Mouse (Mus musculus) heart, adult 18-20 months (tissue): Measurements from ENCODE around the gene Atp5g2. TPM values are rescaled to one million over a fixed set of nuclear protein-coding genes. Genes with fewer than 3 reads are reported as not detected.
A peak's percentile ranks its signal among the peaks of the same experiment; 100 is the strongest.
"Not testable (repeated sequence)": the region's sequence is repeated elsewhere in the genome, so short reads cannot be mapped to it uniquely, and the experiment has no call there.

Experiments
- DNase-seq, 2 experiments: peaks; one replicate each; pipeline ENCODE4 v3.0.0; 2021 to 2022; ENCODE audit warnings: mixed read lengths in 1 of 2
- total RNA-seq, 2 experiments: library from RNA; stranded (reverse); gene quantifications; 2 replicates each; pipeline ENCODE4 v1.2.3; 2021

Gene Atp5g2
- total RNA-seq, 2 experiments from 2014 or later: 28.4 to 50.6 TPM

DNA sequence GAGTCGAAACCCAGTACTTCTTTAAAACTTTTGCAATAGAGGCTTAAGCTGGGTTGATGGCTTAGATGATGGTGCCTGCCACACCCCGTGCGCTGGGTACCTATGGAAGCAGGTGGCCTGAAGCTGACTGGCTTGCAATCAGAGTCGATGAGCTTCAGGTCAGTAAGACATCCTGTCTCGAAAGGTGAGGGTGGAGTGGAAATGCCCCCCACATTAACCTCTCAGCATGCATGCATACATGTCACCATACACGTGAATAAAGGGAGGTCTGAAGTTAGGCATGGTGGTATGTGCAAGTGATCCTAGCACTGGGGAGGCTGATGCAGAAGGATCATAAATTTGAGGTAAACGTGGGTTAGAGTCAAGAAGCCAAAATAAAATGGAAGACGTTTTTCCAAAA lies 2.6 kb downstream of the Atp5g2 start:
- DNase-seq: no peak

DNA sequence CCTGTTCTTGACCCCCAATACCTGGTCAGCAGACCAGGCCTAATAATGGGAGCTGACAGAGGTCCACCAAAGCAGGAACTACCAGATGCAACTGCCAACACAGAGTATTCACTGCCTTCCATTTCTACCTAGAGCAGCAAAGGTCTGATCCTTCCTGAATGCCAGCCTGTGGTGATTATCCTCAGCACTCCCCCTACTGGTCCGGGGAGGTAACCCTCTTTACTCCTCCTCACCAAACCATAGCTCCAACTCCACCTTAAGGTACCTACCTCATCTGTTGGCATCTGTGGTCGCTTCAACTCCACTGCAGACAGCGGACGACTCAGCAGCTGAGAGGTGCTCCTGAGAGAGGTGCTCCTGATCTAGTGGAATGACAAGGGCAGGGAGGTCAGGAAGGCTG lies 6.7 kb downstream of the Atp5g2 start:
- DNase-seq: peak; percentile 48 to 79

DNA sequence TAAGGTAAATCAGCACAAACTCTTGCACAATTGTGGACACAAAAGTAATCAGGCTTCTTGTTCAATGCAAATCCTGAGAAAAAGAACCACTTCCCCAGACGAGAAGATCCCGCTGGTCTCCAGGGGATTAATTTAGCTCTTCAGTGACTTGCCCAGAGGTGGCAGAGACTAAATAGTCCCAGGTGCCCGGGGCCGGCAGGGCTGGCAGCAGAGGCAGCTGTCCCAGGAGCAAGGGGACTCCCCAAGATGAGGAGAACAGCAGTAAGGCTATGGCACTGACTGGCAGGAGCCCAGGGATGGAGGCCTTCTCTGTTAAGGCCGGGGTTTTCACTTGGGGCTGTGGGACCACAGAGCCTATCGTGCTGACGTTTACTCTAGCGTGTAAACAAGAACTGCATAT lies 8.3 kb downstream of the Atp5g2 start:
- no peak for DNase-seq

DNA sequence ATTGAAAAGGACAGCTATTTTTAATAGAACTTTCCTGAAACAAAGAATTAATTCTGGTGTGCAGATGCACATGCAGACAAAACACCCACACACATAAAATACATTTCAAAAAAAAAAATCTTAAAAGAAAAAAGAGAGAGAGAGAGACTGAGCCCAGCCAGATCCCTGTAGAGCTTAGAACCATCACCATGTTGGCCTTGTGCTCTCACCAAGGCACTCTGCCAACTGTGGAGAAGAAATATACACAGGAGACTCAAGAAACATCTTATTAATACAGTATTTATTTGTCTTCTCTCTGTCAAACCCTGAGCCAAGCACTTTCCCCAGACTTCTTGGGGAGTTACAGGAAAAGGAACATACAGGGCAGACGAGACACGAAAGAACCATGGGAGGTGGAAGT lies 9.6 kb downstream of the Atp5g2 start:
- DNase-seq: not testable (repeated sequence)

DNA sequence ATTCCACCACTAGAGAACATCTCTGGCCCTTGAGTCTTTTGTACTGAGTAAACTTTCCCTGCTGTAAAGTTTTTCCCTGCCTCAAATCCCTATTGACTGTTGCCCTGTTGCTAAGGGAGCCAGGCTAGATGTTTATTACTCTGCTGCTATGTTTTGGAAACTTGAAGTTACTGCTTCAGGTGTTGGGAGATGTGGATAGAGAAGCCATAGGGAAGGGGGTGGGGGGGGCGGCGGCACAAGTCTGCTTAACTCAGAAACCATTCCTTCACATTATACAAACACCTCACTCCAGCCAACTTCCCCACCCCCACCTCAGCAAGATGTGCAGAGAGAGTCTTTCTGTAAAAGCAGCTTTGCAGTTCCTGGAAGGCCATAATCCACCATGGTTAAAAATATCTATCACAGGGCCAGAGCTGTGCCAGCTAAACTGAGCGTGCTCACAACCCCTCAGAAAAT lies 14.2 kb downstream of the Atp5g2 start:
- peak; percentile 40 to 45 for DNase-seq

DNA sequence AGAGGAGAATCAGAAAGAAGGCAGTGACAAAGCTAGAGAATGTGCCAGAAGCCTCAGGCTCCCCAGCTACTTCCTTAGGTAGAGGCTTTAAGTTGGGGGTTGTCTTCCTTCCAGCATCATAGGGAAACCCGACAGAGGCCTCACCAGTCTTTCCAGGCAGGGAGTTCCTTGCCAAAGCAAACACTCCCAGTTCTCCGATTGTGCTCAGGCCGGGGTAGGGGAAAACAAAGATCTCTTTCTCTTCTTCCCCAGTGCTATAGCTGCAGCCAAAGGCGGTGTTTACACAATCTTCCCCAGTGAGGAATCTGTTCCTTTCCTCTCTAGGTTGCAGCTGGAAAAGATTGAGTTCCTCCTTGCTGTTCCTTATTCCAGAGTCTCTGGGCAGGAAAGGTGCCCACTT lies 15.5 kb downstream of the Atp5g2 start:
- DNase-seq: peak; percentile 66 to 79

DNA sequence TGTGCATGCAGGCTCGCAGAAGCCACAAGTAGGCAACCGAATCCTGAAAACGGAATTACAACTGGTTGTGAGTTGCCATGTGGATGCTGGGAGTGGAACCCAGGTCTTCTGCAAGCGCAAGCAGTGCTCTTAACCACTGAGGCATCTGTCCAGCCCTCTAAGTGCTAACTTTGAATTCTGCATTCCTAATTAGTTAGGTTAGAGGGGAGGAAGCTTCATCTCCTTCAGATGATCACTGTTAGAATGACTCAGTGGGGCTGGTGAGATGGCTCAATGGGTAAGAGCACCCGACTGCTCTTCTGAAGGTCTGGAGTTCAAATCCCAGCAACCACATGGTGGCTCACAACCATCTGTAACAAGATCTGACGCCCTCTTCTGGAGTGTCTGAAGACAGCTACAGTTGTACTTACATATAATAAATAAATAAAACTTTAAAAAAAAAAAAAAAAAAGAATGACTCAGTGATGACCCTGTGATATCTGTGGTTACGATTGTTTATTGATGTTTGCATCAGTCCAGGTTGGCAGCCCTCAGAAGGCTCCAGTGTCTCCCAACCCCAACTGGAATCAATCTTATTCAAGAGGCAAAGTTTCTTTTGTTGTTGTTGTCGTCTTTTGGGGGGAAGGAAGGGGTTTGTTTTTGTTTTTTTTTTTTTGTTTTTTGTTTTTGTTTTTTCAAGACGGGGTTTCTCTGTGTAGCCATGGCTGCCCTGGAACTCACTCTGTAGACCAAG lies 20.1 kb downstream of the Atp5g2 start:
- not testable (repeated sequence) for DNase-seq

DNA sequence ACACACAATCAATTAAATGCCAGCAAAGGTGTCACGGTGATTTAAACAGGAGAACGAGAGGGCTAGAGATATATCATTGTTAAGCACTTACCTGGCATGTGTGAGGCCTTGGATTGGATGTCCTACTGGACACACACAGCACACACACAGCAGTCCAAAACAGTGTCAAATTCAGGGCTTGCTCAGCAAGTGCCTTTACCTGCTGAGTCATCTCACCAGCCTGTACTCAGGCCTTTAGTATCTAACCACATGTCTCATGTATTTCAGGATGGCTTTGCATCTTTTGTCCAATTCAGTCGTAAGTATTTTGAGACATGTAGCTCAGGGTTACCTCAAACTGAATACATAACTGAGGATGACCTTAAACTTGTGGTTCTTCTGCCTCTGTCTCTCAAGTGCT lies 21.0 kb downstream of the Atp5g2 start:
- DNase-seq: no peak

DNA sequence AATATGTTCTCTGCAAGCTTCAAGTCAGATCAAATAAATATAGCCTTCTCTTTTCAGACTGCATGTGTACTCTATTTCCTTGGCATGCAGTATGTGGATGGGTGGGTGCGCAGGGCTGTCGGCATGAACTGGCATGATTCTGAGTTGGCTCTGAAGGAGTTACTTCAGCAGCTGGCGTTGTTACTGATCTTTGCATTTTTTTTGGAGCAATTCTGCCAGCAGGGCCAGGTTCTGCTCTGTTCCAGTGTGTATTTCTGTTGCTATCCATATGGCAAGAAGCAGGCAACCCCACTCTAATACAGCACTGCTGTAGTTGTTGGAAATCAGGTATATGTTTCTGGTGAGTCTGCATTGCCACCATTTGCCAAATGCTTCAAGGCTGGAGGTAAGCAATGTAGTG lies 36.3 kb downstream of the Atp5g2 start:
- DNase-seq: no peak

DNA sequence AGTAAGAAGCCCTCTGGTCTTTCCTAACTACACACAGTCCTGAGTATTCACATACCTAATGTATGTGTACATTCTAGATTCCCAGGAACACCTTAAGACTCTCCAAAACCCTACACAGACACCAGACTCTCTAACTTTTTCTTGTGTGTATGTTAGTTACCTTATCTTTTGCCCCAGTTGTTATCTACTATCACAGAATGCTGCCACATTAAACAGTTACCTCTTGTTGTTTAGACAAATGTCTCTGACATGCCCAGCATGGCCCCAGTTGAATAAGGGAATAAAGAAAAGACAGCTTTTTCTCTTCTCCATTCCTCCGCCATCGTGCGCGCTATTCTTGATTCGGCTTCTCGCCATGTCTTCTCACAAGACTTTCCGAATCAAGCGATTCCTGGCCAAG lies 37.5 kb downstream of the Atp5g2 start:
- DNase-seq: no peak

DNA sequence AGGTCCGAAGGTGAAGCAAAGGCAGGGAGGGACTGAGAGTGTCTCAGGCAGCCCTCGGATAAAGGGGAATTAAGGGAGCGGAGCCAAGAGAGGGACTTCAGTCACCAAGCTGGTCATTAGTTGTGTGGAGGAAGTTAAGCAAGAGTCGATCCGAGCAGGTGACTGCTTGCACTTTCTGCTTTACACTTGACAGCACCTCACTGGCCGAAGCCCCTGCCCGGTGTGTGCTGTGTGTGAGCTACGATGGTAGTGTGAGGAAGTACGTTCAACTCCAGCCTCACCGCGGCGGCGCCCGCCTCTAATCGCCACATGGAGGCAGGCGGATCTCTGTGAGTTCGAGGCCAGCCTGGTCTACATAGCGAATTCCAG lies 46.5 kb downstream of the Atp5g2 start:
- no peak for DNase-seq

DNA sequence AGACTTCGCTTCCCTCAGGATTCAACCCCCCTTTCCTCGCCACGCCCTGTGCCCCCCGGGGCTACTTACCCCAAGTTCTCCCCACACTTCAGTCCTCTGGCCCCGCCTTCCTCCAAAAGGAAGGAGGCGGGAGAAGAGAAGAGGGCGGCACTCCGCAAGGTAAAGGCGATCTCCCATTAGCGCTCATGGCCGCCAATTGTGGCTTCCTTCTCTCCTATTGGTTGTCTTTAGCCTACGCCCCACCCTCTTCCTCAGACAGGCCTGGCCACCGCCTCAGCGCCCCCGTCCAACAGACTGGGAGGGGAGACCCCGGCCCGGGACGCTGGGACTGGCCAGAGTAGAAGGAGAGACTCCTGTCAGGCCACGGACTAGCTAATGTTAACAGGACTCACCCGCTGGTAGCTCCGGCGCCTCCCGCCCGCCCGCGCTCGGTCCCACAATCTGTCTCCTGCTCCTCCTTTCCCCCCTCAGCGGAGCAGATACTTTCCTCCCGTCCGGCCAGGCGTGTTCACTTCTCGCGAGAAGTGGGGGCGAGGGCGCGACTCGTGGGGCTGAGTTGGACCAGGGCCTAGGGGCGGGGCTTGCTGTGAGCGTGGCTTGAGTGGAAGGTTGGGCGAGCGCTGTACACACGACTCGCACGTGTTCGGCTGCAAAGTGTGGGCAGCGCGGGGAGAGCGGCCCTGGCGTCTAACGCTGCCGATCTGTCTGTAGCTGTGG lies 47.0 kb downstream of the Atp5g2 start, which contains the start of the genes Gm28047 and Atf7:
Gene Gm28047, minus strand, starts transcription at position 98 of the 717 bp plus-strand sequence.
Gene Atf7, minus strand, starts transcription at position 495 of the 717 bp plus-strand sequence.
- peak; percentile 99 to 100 for DNase-seq

DNA sequence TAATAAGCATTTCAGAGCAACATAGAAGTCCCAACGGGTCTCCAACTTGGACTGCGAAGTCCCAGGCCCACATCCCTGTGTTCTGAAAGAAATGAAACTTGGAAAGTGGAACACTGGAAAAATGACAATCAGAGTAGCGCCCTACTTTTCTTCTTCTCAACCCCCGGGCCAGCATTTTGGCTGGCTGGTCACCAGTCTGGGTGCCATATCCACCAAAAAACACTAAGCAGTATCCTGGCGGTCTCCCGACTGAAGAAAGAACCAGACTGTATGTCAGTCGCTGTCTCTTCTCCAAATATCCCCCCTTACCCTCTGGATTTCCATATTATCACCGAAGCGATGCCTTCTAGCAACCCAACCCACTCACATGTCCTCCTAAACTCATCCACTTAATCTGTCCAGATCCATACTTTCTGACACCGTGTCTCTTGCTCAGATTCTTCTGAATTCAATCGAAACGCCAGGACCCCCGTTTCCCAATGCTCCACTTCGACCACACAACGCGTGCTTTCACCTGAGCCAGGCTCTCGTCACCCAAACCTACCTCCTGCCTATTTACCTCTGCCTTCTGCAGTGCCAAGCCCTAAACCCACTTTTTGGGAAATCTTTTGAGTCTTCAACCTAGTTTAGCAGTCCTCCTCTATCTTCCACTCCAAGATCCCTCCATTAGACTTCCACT lies 47.7 kb downstream of the Atp5g2 start:
- peak in 1 of 2 experiments; percentile 23 for DNase-seq

DNA sequence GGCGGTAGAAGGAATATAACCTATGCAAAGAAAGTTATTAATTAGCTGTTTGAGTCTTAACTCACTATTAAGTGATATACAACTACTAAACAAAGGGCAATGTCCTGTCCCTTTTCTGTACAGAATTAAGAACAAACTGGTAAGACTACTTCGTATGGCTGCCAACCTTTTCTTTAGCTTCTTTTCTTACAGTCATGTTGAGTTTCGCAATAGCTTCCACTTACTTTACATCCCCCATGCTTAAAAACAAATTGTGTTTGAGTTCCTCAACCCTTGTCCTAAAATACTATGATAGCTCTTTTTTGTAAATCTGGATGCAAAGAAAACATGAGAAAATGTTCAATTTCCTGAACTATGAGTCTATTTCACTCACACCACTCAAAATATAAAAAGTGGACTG lies 49.0 kb downstream of the Atp5g2 start:
- DNase-seq: no peak

DNA sequence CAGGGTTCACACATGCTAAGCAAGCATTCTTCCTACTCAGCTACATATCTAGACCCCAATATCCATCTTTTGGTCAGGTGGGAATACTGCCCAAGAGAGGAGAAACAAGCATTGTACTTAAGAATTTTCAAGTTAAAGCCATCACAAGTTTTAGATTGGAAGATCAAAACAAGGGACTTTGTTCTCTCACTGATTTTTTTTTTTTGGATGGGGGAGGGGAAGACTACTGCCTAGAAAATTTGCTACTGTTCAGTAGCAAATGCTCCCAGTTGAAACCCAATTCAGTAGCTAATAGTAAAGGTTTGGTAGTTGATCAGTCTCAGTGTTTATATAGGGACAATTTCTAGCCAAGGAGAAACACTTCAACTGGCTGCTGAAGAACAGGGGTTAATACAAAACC lies 49.6 kb downstream of the Atp5g2 start:
- DNase-seq: no peak

DNA sequence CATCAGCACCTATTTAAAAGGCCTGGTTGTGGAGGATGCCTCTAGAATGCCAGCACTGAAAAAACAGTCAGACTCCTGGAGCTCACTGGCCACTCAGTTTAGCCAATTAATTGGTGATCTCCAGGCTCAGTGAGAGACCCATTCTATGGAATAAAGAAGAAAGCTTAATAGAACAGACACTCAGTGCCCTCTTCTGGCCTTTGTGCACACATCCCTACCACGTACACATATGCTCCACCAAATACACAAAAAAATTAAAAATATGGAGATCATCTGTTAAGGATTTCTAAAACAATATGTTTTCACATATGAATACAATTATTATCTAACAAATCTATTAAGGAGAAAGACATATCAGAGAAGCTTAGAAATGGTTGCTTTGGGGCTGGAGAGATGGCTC lies 51.4 kb downstream of the Atp5g2 start:
- DNase-seq: no peak

DNA sequence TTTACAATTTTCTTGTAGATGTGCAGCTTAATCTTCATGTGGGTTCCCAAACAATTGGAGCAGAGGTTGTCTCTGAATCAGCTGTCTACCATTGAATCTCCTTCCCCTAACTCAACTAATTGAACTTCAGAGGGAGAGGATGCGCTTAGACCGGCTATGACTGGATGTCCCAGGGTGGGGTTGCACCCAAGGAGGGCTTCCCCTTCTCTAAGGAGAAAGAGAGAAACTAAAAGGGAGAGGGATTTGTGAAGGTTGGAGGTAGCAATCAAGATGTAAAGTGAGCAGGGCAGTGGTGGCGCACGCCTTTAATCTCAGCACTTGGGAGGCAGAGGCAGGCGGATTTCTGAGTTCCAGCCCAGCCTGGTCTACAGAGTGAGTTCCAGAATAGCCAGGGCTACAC lies 52.7 kb downstream of the Atp5g2 start:
- DNase-seq: no peak

DNA sequence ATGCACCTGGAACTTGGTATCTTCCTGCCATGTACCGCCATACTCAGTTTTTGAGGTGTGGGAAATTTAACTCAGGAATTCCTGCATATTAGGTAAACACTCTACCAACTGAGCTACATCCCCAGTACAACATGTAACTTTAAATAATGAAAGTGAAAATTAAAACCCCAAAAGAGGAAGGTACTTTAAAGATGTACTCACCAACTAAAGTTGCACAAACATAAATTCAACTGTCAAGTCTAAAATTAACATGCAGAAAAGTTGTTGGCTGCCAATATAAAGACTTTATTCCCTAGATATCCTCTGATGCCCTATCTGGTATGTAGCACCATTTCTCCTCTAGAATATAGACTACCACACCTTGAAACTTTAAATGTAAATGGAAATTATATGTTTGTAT lies 54.5 kb downstream of the Atp5g2 start:
- no peak for DNase-seq

DNA sequence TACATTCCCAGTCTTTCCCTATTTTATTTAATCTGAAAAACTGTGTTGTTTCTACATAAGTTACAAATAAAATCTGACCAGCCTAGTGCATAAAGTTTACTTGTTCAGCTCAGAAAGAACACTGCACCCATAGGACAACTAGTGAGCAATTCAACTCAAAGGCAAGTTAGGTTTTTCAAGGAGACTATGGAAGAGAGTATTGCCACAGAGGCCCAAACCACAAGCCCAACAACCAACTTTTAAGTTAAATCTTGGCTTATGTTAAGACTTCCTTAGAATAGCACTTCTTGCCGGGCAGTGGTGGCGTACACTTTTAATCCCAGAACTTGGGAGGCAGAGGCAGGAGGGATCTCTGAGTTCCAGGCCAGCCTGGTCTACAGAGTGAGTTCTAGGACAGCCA lies 56.0 kb downstream of the Atp5g2 start:
- no peak for DNase-seq

DNA sequence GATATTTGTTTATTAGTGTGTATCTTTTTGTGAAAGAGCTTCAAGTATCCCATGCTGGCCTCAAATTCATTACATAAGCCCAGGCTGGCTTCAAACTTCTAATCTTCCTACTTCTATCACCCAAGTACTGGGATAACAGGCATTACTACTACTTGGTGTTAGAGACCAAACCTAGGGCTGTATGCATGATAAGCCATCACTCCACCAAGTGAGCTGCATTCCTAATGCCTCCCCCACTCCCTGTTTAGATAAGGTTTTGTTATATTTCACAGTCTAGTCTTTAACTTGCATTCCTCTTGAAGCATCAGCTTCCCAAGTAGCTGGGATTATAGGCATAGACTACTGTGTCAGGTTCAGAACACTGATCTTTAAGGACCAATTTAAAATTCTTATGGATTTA lies 57.9 kb downstream of the Atp5g2 start:
- no peak for DNase-seq

DNA sequence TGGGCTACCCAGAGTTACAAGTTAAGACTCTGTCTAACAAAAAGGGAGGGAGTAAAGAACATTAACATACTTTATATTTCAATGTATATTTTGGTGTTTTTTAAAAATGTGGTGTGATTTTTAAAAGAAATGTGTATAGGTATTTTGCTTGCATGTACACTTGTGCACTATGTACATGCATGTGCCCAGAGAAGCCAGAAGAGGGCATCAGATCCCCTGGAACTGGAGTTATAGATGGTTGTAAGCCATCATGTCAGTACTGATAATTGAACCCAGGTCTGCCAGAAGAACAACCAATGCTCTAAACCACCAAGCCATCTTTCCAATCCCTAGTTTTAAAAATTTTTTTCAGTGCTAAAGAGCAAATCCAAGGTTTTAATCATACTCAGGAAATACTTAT lies 59.2 kb downstream of the Atp5g2 start:
- no peak for DNase-seq
